Mouse (Mus musculus): ENCODE measurements around the gene Tjp2. TPM values are rescaled to one million over a fixed set of nuclear protein-coding genes. Genes with fewer than 3 reads are reported as not detected.

Gene Tjp2
- polyA plus RNA-seq, 1 experiment, result 22.1 TPM

GRCm38 (mm10) chr19:24214939-24215338, 9.9 kb downstream of the Tjp2 start:
- H3K4me3 ChIP-seq (ENCODE audit: insufficient read depth, poor library complexity, severe bottlenecking), result no peak overlapping the region
- no peaks in the 10 kb centered on the region for H3K79me2 ChIP-seq (ENCODE audit: control insufficient read depth, insufficient read depth)
- no peaks in the 10 kb centered on the region for H3K27me3 ChIP-seq (ENCODE audit: control insufficient read depth, insufficient read depth, insufficient read length)
- no peak for TF ChIP-seq MAX (IDR thresholded peaks at IDR 0.05)
- TF ChIP-seq CEBPB (IDR thresholded peaks at IDR 0.05; ENCODE audit: low read depth), result no peak
- no peak for TF ChIP-seq FOSL1 (IDR thresholded peaks at IDR 0.05; ENCODE audit: insufficient read depth, low read length, poor library complexity, severe bottlenecking)
- no peak for TF ChIP-seq CTCF (IDR thresholded peaks at IDR 0.05; ENCODE audit: control insufficient read depth, insufficient read depth, insufficient read length)
- no peak for TF ChIP-seq MYOD1 (IDR thresholded peaks at IDR 0.05; ENCODE audit: control insufficient read depth, insufficient read length, low read depth)
- no peak for TF ChIP-seq USF1 (IDR thresholded peaks at IDR 0.05; ENCODE audit: low read depth)
- no peak for TF ChIP-seq MYOG (IDR thresholded peaks at IDR 0.05; ENCODE audit: control insufficient read depth, extremely low read depth, insufficient read length)
- no peak overlapping the region for H3ac ChIP-seq (ENCODE audit: control insufficient read depth, insufficient read length, low read depth)
- no peaks in the 10 kb centered on the region for H3K79me3 ChIP-seq (ENCODE audit: low read depth)
- no peaks in the 10 kb centered on the region for H3K36me3 ChIP-seq (ENCODE audit: control insufficient read depth, insufficient read depth)

GRCm38 (mm10) chr19:24213299-24213698, 11.5 kb downstream of the Tjp2 start:
- no peaks in the 10 kb centered on the region for H3K27me3 ChIP-seq (ENCODE audit: control insufficient read depth, insufficient read depth, insufficient read length)

GRCm38 (mm10) chr19:24212552-24213249, 12.1 kb downstream of the Tjp2 start:
- no peaks in the 10 kb centered on the region for H3K27me3 ChIP-seq (ENCODE audit: control insufficient read depth, insufficient read depth, insufficient read length)
- TF ChIP-seq CEBPB (IDR thresholded peaks at IDR 0.05; ENCODE audit: low read depth) (no peak), USF1 (IDR thresholded peaks at IDR 0.05; ENCODE audit: low read depth) (no peak), MYOG (IDR thresholded peaks at IDR 0.05; ENCODE audit: control insufficient read depth, extremely low read depth, insufficient read length) (no peak), MYOD1 (IDR thresholded peaks at IDR 0.05; ENCODE audit: control insufficient read depth, insufficient read length, low read depth) (no peak), CTCF (IDR thresholded peaks at IDR 0.05; ENCODE audit: control insufficient read depth, insufficient read depth, insufficient read length) (no peak), FOSL1 (IDR thresholded peaks at IDR 0.05; ENCODE audit: insufficient read depth, low read length, poor library complexity, severe bottlenecking) (no peak), MAX (IDR thresholded peaks at IDR 0.05) (no peak)
- no peaks in the 10 kb centered on the region for H3K79me2 ChIP-seq (ENCODE audit: control insufficient read depth, insufficient read depth)
- no peak overlapping the region for H3K4me3 ChIP-seq (ENCODE audit: insufficient read depth, poor library complexity, severe bottlenecking)
- no peaks in the 10 kb centered on the region for H3K36me3 ChIP-seq (ENCODE audit: control insufficient read depth, insufficient read depth)
- no peak overlapping the region for H3ac ChIP-seq (ENCODE audit: control insufficient read depth, insufficient read length, low read depth)
- no peaks in the 10 kb centered on the region for H3K79me3 ChIP-seq (ENCODE audit: low read depth)

More at GRCm38 (mm10) chr19:24213299-24213698, 11.5 kb downstream of the Tjp2 start:
- Histone ChIP-seq H3K79me3 (ENCODE audit: low read depth) (no peaks in the 10 kb centered on the region), H3ac (ENCODE audit: control insufficient read depth, insufficient read length, low read depth) (no peak overlapping the region), H3K36me3 (ENCODE audit: control insufficient read depth, insufficient read depth) (no peaks in the 10 kb centered on the region), H3K79me2 (ENCODE audit: control insufficient read depth, insufficient read depth) (no peaks in the 10 kb centered on the region), H3K4me3 (ENCODE audit: insufficient read depth, poor library complexity, severe bottlenecking) (no peak overlapping the region)
- TF ChIP-seq USF1 (IDR thresholded peaks at IDR 0.05; ENCODE audit: low read depth) (no peak), CTCF (IDR thresholded peaks at IDR 0.05; ENCODE audit: control insufficient read depth, insufficient read depth, insufficient read length) (no peak)

GRCm38 (mm10) chr19:24211168-24211567, 13.7 kb downstream of the Tjp2 start:
- Histone ChIP-seq H3K27me3 (ENCODE audit: control insufficient read depth, insufficient read depth, insufficient read length) (no peaks in the 10 kb centered on the region), H3ac (ENCODE audit: control insufficient read depth, insufficient read length, low read depth) (no peak overlapping the region), H3K4me3 (ENCODE audit: insufficient read depth, poor library complexity, severe bottlenecking) (no peak overlapping the region), H3K36me3 (ENCODE audit: control insufficient read depth, insufficient read depth) (no peaks in the 10 kb centered on the region), H3K79me2 (ENCODE audit: control insufficient read depth, insufficient read depth) (no peaks in the 10 kb centered on the region), H3K79me3 (ENCODE audit: low read depth) (no peaks in the 10 kb centered on the region)
- no peak for TF ChIP-seq CEBPB (IDR thresholded peaks at IDR 0.05; ENCODE audit: low read depth)
- no peak for TF ChIP-seq CTCF (IDR thresholded peaks at IDR 0.05; ENCODE audit: control insufficient read depth, insufficient read depth, insufficient read length)
- TF ChIP-seq FOSL1 (IDR thresholded peaks at IDR 0.05; ENCODE audit: insufficient read depth, low read length, poor library complexity, severe bottlenecking), result no peak
- TF ChIP-seq MAX (IDR thresholded peaks at IDR 0.05), result no peak
- TF ChIP-seq USF1 (IDR thresholded peaks at IDR 0.05; ENCODE audit: low read depth), result no peak
- TF ChIP-seq MYOG (IDR thresholded peaks at IDR 0.05; ENCODE audit: control insufficient read depth, extremely low read depth, insufficient read length), result no peak
- TF ChIP-seq MYOD1 (IDR thresholded peaks at IDR 0.05; ENCODE audit: control insufficient read depth, insufficient read length, low read depth), result no peak

GRCm38 (mm10) chr19:24209516-24209915, 15.3 kb downstream of the Tjp2 start:
- TF ChIP-seq MAX (IDR thresholded peaks at IDR 0.05), result no peak
- Histone ChIP-seq H3K4me3 (ENCODE audit: insufficient read depth, poor library complexity, severe bottlenecking) (no peak overlapping the region), H3ac (ENCODE audit: control insufficient read depth, insufficient read length, low read depth) (no peak overlapping the region), H3K27me3 (ENCODE audit: control insufficient read depth, insufficient read depth, insufficient read length) (no peaks in the 10 kb centered on the region), H3K79me2 (ENCODE audit: control insufficient read depth, insufficient read depth) (no peaks in the 10 kb centered on the region), H3K36me3 (ENCODE audit: control insufficient read depth, insufficient read depth) (no peaks in the 10 kb centered on the region), H3K79me3 (ENCODE audit: low read depth) (no peaks in the 10 kb centered on the region)

- Histone ChIP-seq H3ac (ENCODE audit: control insufficient read depth, insufficient read length, low read depth) (no peak overlapping the region), H3K4me3 (ENCODE audit: insufficient read depth, poor library complexity, severe bottlenecking) (no peak overlapping the region), H3K79me3 (ENCODE audit: low read depth) (no peaks in the 10 kb centered on the region), H3K27me3 (ENCODE audit: control insufficient read depth, insufficient read depth, insufficient read length) (no peaks in the 10 kb centered on the region), H3K79me2 (ENCODE audit: control insufficient read depth, insufficient read depth) (no peaks in the 10 kb centered on the region), H3K36me3 (ENCODE audit: control insufficient read depth, insufficient read depth) (no peaks in the 10 kb centered on the region)
- TF ChIP-seq MYOD1 (IDR thresholded peaks at IDR 0.05; ENCODE audit: control insufficient read depth, insufficient read length, low read depth) (no peak), MYOG (IDR thresholded peaks at IDR 0.05; ENCODE audit: control insufficient read depth, extremely low read depth, insufficient read length) (no peak), CTCF (IDR thresholded peaks at IDR 0.05; ENCODE audit: control insufficient read depth, insufficient read depth, insufficient read length) (no peak), FOSL1 (IDR thresholded peaks at IDR 0.05; ENCODE audit: insufficient read depth, low read length, poor library complexity, severe bottlenecking) (no peak), USF1 (IDR thresholded peaks at IDR 0.05; ENCODE audit: low read depth) (no peak), MAX (IDR thresholded peaks at IDR 0.05) (no peak)
Observed at GRCm38 (mm10) chr19:24207967-24208366, 16.9 kb downstream of the Tjp2 start.
